Mouse (Mus musculus) thymus, postnatal 4 days (tissue): ENCODE measurements at regions not wholly inside any gene's neighbourhood (a gene's known extent, or its start where the extent isn't known, plus 50 kb on each side); places are given as distances from the start of the nearest gene placed in this dataset.

Experiments
- DNase-seq: peaks from one replicate; pipeline ENCODE4 v3.0.0; 2021

DNA sequence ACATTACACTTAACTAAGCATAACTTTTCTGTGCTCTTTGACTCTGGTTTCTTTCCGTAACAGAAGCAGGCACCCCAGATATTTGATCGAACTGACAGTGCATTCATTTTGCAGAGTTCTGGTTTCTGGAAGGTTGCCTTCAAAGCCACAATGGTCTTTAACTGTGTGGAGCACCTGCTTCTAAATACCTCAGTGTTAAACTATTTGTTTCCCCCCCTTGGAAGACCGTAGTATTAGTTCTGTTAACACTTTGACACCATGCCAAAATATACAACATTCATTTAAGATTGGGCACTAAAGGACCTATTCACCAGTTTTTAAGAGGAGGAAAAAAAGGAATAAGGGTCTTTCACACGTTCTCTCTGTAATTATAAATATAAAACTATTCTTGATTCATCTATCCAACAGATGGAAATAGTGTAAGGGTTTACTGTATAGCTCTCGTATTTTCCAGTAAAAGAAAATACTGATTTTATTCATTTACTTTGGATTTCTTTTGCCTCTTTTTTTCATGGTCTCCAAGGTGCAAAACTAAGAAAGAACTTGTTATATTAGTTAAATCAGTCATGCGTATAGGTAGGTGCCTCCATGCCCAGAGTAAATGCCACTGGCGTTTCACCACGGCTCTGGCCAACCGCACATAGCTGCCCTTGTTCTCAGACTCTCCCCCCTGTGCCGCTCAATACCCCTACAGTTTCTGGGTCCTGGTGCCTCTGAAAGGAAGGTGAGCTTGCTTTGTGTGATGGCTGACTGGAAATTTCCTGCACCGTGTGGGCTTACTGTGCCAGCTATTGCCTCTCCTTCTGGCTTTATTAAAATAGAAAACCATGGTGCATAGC is 391.2 kb downstream of the Etnk1 start:
- no peak for DNase-seq

GRCm38 (mm10) chr6:143559316-143559715 is 392.3 kb downstream of the Etnk1 start:
- no peak for DNase-seq

GRCm38 (mm10) chr6:143561316-143562088 is 394.5 kb downstream of the Etnk1 start:
- DNase-seq, result no peak

- no peak for DNase-seq
These were observed 404.5 kb downstream of the Etnk1 start for GRCm38 (mm10) chr6:143571356-143572115.

DNA sequence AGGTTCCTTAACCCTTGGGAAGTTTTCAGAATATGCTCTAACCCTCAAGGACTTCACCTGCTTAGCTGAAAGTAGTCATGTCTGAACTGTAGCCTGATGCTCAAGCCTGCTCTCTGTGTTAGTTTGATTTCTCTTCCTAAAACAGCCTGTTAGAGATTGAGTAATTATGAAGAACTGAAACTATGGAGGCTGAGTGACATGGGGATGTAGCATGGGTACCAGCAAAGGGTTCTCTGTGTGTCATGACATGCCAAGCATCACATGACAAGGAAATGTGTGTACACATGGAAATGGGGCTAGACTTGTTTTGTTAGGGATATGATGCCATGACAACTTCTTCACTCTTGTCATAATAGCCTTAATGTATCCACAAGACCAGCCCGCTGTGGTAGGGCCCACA is 412.2 kb downstream of the Etnk1 start:
- no peak for DNase-seq

- no peak for DNase-seq
These were observed 422.6 kb downstream of the Etnk1 start for GRCm38 (mm10) chr6:143589666-143590065.

- DNase-seq, result no peak
These were observed 423.2 kb downstream of the Etnk1 start for GRCm38 (mm10) chr6:143590231-143590630.

DNA sequence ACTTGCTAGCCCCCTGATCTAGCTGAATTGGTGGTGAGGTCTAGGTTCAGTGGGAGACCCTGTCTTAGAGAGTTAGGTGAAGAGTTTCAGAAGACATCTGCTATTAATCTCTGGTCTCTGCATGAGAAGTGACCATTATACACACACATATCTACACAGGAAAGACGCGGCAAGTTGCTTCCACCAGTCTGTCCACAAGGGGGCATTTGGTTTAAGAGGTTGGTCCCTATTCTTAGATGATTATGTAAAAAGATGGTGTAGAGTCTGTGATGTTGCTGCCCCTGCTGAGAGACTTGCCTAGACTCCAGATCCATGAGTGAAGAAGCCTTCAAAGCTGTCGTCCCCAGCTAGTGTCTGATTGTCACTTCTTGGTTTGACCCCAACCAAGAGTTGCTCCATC is 425.5 kb downstream of the Etnk1 start:
- DNase-seq, result peak; percentile 42

GRCm38 (mm10) chr6:143595486-143595885 is 428.5 kb downstream of the Etnk1 start:
- DNase-seq, result no peak

- DNase-seq, result no peak
These were observed 430.4 kb downstream of the Etnk1 start for GRCm38 (mm10) chr6:143597414-143597813.

- no peak for DNase-seq
These were observed 431.9 kb downstream of the Etnk1 start for GRCm38 (mm10) chr6:143598916-143599315.

DNA sequence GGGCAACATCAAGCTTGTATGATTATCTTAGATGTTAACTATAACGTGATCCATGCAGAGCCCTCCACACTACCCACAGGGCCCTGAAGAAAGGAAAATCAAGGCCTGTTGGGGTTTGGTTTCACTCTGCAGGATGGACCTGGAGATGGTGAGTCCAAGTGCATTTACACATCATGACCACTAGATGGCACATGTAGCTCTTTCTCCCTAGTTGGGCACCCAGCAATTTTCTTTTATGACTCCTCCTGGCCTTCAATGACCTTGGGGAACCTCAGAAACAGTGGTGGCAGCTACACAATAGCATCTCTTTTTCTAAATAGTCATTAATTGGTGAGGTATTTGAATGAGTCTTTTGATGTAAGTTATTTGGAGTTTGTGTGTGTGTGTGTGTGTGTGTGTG is 442.1 kb downstream of the Etnk1 start:
- DNase-seq, result peak; percentile 14

GRCm38 (mm10) chr6:143612966-143613365 is 445.9 kb downstream of the Etnk1 start:
- no peak for DNase-seq

DNA sequence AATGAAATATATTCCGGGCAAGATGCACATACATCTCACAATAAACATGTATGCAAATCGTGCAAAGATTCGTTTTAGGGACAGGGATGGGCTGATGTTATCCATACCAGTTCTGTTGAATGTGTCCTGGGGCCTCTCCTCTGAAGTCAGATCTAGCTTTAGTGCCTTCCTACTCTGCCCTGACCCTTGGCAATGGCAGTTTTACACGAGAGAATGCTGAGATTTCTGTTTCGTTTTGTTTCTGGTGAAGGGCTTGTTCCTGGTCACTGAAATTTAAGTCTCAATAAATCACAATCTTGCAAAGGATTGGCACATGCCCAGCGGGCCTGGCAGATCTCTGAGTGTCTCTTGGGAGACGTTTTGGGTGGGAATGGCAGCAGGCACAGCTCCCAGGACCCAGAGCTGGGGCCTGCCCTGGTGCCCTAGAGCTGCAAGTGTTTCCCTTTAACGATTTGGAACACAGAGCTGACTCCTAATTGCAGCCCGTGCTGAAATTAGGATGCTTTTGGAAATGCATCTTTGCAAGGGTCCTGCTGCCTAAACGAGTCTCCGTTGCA is 447.5 kb downstream of the Etnk1 start:
- DNase-seq, result no peak

DNA sequence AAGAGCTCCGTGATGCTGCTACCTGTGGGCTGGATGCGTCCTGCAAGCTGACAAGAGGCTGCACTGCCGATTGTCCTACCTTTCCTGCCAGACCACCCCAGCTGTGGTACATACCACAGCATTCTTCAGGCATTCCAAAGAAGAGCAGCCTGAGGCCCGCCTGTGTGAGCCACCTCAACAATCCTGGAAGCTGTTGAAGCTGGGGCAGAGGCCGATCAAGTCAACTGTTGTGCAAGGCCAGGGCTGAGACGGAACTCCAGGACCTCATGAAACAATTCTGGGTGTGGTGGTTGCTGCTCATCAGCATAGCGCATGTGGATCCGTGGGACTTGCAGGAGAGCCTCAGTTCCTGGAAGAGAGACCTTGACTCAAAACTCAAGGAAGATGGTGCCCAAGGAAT is 448.3 kb downstream of the Etnk1 start:
- DNase-seq, result no peak

DNA sequence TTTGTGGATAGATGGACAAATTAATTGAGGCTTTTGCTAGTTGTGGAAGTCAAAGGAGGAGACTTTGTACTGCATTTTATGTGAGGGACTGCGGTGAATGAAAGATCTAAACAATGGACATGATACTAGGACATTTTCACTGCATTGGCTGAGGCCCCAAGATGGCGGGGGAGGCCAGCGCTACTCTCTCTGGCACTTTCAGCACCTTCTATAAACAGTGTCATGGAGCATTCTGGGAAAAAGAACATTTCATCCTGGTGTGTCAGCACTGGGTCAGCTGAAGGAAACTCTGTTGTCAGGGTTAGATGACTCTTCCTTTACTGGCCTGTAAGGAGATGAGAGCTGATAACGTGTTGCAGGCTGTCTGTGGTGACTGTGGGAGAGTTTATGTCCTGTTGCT is 449.4 kb downstream of the Etnk1 start:
- DNase-seq, result no peak

- DNase-seq, result no peak
These were observed 451.5 kb downstream of the Etnk1 start for GRCm38 (mm10) chr6:143618558-143618957.

GRCm38 (mm10) chr6:143620583-143620982 is 453.6 kb downstream of the Etnk1 start:
- DNase-seq, result no peak

GRCm38 (mm10) chr6:143622161-143622560 is 455.1 kb downstream of the Etnk1 start:
- no peak for DNase-seq

- no peak for DNase-seq
These were observed 457.9 kb downstream of the Etnk1 start for GRCm38 (mm10) chr6:143624901-143625300.

DNA sequence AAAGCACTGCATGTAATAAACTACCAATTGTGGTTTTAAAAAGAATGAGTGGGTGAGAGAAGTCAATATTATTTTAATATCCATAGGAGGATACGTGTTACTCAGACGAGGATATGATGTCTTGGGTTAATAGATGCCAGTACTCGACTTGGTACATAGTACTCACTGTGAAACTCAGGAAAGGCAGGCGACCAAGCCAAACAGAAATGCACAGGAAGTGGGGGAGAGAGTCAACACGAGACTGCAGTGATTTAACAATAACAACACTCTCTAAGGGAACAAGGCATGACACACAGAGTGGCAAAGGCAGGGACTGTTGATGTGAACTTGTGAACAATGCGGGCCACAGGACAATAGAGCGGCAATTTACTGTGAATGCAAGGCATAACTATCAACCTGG is 464.6 kb downstream of the Etnk1 start:
- DNase-seq, result no peak

GRCm38 (mm10) chr6:143633710-143634109 is 466.7 kb downstream of the Etnk1 start:
- no peak for DNase-seq

DNA sequence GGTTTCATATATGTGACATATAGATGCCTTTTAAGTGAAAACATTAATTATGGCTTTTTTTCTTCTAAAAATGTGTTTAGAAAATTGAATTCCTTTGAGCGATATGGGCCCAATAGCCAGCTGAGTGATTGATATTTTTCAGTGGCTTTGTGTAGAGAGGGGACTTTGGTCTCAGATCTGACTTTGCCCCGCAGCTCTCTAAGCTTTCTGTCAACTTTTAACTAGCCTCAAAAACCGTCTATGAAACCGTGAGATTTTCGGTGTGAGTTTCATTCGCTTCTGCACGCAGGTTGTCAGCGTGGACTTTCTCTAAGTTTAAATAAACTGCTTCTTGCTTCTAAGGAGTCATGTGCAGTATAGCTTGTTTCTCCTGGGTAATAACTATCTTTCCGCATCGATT is 467.3 kb downstream of the Etnk1 start:
- DNase-seq, result no peak
